Mouse (Mus musculus) liver, embryonic 14.5 days (tissue): ENCODE measurements around the gene Ophn1.

Experiments
- CTCF ChIP-seq: IDR thresholded peaks from 2 replicates; pipeline ENCODE4 v1.5.1; 2016; ENCODE audit warnings: antibody characterized with exemption, low read depth, control low read depth
- EP300 ChIP-seq: IDR thresholded peaks from 2 replicates; pipeline ENCODE4 v1.6.1; 2016; ENCODE audit warnings: antibody characterized with exemption, low read depth

- TF ChIP-seq CTCF (peak; percentile 73), EP300 (no peak)
Observed at GRCm38 (mm10) chrX:98701635-98702034, 189.2 kb downstream of the Ophn1 start.
